Mouse (Mus musculus) C2C12 (cell line): Measurements from ENCODE around the gene Nfib. TPM values are rescaled to one million over a fixed set of nuclear protein-coding genes. Genes with fewer than 3 reads are reported as not detected.

Experiments
- H3K27me3 ChIP-seq: one replicate; pipeline ENCODE4 v1.6.1; 2011; ENCODE audit not compliant: control insufficient read depth, insufficient read depth, insufficient read length
- H3K36me3 ChIP-seq: one replicate; pipeline ENCODE4 v1.6.1; 2011; ENCODE audit not compliant: control insufficient read depth, insufficient read depth
- H3K4me3 ChIP-seq: one replicate; pipeline ENCODE4 v1.5.1; 2011; ENCODE audit warnings: mild to moderate bottlenecking, control low read depth; ENCODE audit not compliant: poor library complexity, insufficient read depth, severe bottlenecking
- H3K79me2 ChIP-seq: one replicate; pipeline ENCODE4 v1.6.1; 2011; ENCODE audit not compliant: control insufficient read depth, insufficient read depth
- H3K79me3 ChIP-seq: one replicate; pipeline ENCODE4 v1.6.1; 2011; ENCODE audit warnings: low read depth, control low read depth
- H3ac ChIP-seq: one replicate; pipeline ENCODE3; 2011; ENCODE audit warnings: low read depth; ENCODE audit not compliant: control insufficient read depth, insufficient read length
- CEBPB ChIP-seq: IDR thresholded peaks from one replicate; pipeline ENCODE4 v1.6.1; 2011; ENCODE audit warnings: low read depth, mild to moderate bottlenecking, control low read depth, moderate library complexity
- CTCF ChIP-seq: IDR thresholded peaks from one replicate; pipeline ENCODE4 v1.5.1; 2011; ENCODE audit not compliant: control insufficient read depth, insufficient read depth, insufficient read length
- FOSL1 ChIP-seq: IDR thresholded peaks from one replicate; pipeline ENCODE4 v1.8.0; 2011; ENCODE audit warnings: mild to moderate bottlenecking, low read length; ENCODE audit not compliant: poor library complexity, insufficient read depth, severe bottlenecking
- MAX ChIP-seq: IDR thresholded peaks from one replicate; pipeline ENCODE4 v1.6.1; 2011; ENCODE audit warnings: mild to moderate bottlenecking, control low read depth
- MYOD1 ChIP-seq: IDR thresholded peaks from one replicate; pipeline ENCODE4 v1.6.1; 2011; ENCODE audit warnings: low read depth; ENCODE audit not compliant: control insufficient read depth, insufficient read length
- MYOG ChIP-seq: IDR thresholded peaks from one replicate; pipeline ENCODE4 v1.6.1; 2011; ENCODE audit not compliant: control insufficient read depth, insufficient read length; ENCODE audit errors: extremely low read depth
- USF1 ChIP-seq: IDR thresholded peaks from one replicate; pipeline ENCODE4 v1.6.1; 2011; ENCODE audit warnings: low read depth, mild to moderate bottlenecking, control low read depth, moderate library complexity
- polyA plus RNA-seq: library from polyadenylated mRNA; unstranded; fragments of >200 nt; fragmentation: generic; extraction: Trizol; gene quantifications from one replicate; pipeline ENCODE4 v1.2.1, GENCODE M21; 2012; ENCODE audit warnings: missing spikeins

Nfib gene
- polyA plus RNA-seq, 1 experiment = 5.1 TPM

DNA sequence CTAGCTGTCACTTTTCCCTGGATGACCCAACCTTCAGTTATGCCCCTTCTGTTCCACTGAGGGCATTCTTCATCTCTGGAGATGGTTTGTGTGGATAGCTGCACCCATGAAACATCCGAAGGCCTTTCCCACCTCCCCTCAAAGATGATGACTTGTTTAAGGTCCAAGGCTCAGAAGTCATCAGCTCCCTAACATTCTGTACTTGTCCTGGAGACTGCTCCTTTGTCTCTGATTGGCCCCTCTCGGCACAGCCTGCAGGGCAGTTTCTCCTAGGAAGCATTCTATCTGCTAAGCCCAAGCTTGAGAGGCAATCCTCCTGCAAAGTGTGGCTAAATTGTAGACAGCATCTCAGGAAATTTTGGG, 165.5 kb downstream of the Nfib start:
- no peaks in the 10 kb centered on the region for H3K79me2 ChIP-seq
- TF ChIP-seq CTCF (no peak), FOSL1 (no peak), USF1 (no peak)
- H3ac ChIP-seq = no peak overlapping the region
- no peak overlapping the region for H3K4me3 ChIP-seq
- H3K27me3 ChIP-seq = no peaks in the 10 kb centered on the region
- H3K79me3 ChIP-seq = no peaks in the 10 kb centered on the region
- H3K36me3 ChIP-seq = no peaks in the 10 kb centered on the region

DNA sequence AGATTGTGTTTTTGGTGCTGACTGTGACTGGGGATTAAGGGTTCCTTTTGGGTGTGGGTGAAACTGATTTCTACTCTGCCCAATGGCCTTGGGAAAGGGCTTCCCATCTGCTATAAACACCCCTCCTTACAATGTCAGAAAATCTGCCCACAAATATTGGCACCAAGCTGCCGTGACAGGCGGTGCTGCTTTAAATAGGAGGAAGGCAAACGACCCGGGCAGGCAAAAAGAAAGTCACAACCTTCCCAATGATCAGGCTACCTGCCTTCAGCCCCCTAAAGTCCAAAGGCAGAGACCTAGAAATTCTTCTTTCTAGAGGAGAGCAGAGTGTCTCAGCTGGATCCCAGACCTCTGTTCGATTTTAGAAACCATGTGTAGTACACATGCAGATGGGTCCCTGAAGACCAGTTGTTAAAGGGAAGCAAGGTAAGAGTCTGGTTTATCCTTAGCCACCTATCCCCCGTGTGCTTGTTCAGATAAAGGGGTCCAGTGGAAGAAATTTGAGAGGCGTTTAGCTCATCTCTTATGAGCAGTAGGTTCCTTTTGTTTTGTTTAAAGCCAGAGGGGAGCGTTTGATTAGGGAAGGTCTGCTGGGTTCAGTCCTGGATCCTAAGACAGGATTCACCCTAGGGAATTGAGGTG, 166.0 kb downstream of the Nfib start:
- no peaks in the 10 kb centered on the region for H3K79me2 ChIP-seq
- no peaks in the 10 kb centered on the region for H3K27me3 ChIP-seq
- no peak for TF ChIP-seq MAX
- TF ChIP-seq USF1 = no peak
- no peak for TF ChIP-seq FOSL1
- no peak for TF ChIP-seq CTCF
- no peak for TF ChIP-seq MYOG
- no peak for TF ChIP-seq CEBPB
- no peak for TF ChIP-seq MYOD1
- no peaks in the 10 kb centered on the region for H3K36me3 ChIP-seq
- no peak overlapping the region for H3K4me3 ChIP-seq
- no peaks in the 10 kb centered on the region for H3K79me3 ChIP-seq
- H3ac ChIP-seq = no peak overlapping the region

DNA sequence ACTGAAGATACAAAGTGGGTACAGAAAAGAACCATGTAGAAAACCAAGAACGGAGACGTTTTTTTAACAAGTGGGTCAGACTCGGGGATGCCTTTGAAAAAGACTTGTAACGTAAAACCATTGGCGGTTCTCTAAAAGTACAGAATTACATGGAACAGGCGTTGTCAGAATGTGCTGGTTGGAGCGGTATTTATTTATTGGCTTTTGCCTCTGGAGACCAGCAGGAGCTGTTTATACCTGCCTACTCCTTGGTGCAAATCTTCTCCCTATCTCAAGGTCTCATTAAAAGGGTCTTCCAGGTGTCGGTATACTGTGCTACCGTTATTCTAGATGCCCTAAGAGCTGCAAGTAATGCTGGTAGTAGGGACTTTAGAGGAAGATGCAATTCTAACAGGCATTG, 166.7 kb downstream of the Nfib start:
- no peaks in the 10 kb centered on the region for H3K79me2 ChIP-seq
- no peak overlapping the region for H3K4me3 ChIP-seq
- no peak overlapping the region for H3ac ChIP-seq
- no peaks in the 10 kb centered on the region for H3K27me3 ChIP-seq
- TF ChIP-seq MYOG (no peak), MYOD1 (no peak), CTCF (no peak), MAX (no peak), USF1 (no peak), CEBPB (no peak), FOSL1 (no peak)
- H3K36me3 ChIP-seq = no peaks in the 10 kb centered on the region
- H3K79me3 ChIP-seq = no peaks in the 10 kb centered on the region

DNA sequence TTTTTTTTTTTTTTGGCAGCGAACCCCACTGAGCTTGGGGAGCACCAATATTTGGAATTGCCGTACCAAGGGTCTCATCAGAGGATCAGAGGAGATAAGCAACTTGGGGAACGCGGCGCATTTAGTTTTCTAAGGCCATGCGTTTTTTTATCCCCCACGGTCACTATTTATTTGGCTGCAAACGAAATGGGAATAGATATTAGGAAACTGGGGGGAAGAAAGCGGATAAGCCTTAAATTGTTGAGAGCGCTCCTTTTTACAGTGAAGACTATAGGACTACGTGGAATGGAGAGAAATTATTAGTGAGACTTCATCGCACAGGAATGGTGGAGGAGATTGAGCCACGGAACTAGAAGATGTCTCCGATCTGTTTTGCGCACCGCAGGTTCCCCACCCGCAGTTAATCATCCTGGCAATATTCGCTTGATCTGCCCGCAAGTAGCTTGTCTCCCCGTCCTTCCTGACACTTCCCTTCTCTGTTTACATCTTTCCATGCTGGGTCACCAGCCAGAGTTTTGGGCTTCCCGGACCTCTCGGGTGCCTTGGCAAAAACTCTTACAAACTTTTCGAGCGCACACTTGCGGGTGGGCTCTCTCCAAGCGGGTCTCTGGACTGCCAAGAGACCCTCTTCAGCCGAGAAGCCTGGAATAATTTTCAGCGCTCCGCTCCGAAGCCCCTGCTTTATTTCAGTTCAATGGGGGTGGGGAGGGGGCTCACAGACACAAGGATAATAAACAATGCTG, 167.3 kb downstream of the Nfib start:
- TF ChIP-seq FOSL1 = no peak
- Histone ChIP-seq H3K79me3 (no peaks in the 10 kb centered on the region), H3K79me2 (no peaks in the 10 kb centered on the region), H3K4me3 (no peak overlapping the region), H3K36me3 (no peaks in the 10 kb centered on the region), H3K27me3 (no peaks in the 10 kb centered on the region), H3ac (no peak overlapping the region)

DNA sequence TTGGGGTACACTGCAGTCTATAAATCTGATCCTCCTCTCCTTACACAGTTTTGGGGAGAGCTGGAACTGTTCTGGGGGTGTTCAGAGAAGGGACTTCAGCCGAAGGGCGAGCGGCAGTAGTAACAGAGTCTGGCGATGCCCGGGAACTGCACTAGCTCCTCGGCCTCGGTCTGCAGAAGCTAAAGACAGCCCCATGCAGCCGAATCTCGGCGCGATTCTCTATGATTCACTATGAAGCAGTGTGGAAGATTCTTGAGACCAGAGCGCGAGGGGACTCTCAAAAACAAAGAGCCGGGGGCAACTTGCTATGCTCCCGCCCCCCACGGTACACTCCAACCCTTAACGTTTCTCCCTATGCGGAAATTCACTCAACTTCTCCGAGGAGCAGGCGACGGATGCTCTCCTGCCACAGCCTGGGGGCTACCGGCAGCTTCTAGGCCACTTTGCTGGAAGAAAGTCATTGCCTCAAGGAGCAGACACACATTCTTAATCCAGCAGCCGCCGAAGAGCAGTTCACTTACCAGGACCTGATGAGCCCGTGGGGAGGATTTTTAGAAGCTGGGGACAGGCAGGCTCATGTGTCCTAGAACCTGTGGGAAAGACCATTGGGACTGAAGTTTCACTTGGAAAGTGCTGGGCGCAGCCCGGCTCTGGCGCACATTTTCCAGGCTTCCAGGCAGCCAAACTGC, 168.1 kb downstream of the Nfib start:
- TF ChIP-seq FOSL1 (no peak), MYOD1 (no peak), MAX (no peak), CTCF (no peak), MYOG (no peak), CEBPB (no peak), USF1 (no peak)
- Histone ChIP-seq H3ac (no peak overlapping the region), H3K27me3 (no peaks in the 10 kb centered on the region), H3K36me3 (no peaks in the 10 kb centered on the region), H3K4me3 (no peak overlapping the region), H3K79me2 (no peaks in the 10 kb centered on the region), H3K79me3 (no peaks in the 10 kb centered on the region)
